Mouse (Mus musculus) liver, postnatal 0 days (tissue): ENCODE data around the gene Rtp3. TPM values are rescaled to one million over a fixed set of nuclear protein-coding genes. Genes with fewer than 3 reads are reported as not detected.
A peak's percentile ranks its signal among the peaks of the same experiment; 100 is the strongest.

Experiments used
- ATAC-seq: fragments of 200-750 bp; cut with Nextera tagmentation; 2 replicates; pipeline ENCODE4 v1.8.0; 2017; ENCODE audit warnings: mild to moderate bottlenecking, moderate library complexity
- DNase-seq: peaks from one replicate; pipeline ENCODE4 v3.0.0-alpha.2; 2016
- H3K27ac ChIP-seq: fragments of 300-500 bp; sonication (generic); 2 replicates; pipeline ENCODE4 v1.5.1; 2014; ENCODE audit warnings: antibody characterized with exemption, moderate library complexity, mild to moderate bottlenecking, low read depth
- H3K27me3 ChIP-seq: fragments of 300-500 bp; sonication (generic); 2 replicates; pipeline ENCODE4 v1.6.1; 2014; ENCODE audit warnings: low read length, control low read depth, mixed read lengths; ENCODE audit not compliant: insufficient read depth
- H3K36me3 ChIP-seq: fragments of 300-500 bp; sonication (generic); replicated peaks from 2 replicates; pipeline ENCODE4 v1.6.1; 2014; ENCODE audit warnings: mild to moderate bottlenecking, control low read depth, low read length, moderate library complexity, mixed read lengths; ENCODE audit not compliant: insufficient read depth
- H3K4me1 ChIP-seq: fragments of 300-500 bp; sonication (generic); 2 replicates; pipeline ENCODE4 v1.6.1; 2014; ENCODE audit warnings: antibody characterized with exemption, mild to moderate bottlenecking, control low read depth; ENCODE audit not compliant: insufficient read depth
- H3K4me2 ChIP-seq: fragments of 300-500 bp; sonication (generic); 2 replicates; pipeline ENCODE4 v1.6.1; 2014; ENCODE audit warnings: low read depth, mild to moderate bottlenecking, low read length, moderate library complexity, mixed read lengths
- H3K4me3 ChIP-seq: fragments of 300-500 bp; sonication (generic); 2 replicates; pipeline ENCODE4 v1.5.1; 2014; ENCODE audit warnings: low read depth, low read length
- H3K9ac ChIP-seq: fragments of 300-500 bp; sonication (generic); replicated peaks from 2 replicates; pipeline ENCODE4 v1.6.1; 2014; ENCODE audit warnings: mild to moderate bottlenecking, moderate library complexity
- H3K9me3 ChIP-seq: fragments of 300-500 bp; sonication (generic); 2 replicates; pipeline ENCODE4 v1.6.1; 2016; ENCODE audit warnings: mild to moderate bottlenecking, control low read depth, low read length, mixed read lengths
- CTCF ChIP-seq: sonication (generic); IDR thresholded peaks from 2 replicates; pipeline ENCODE4 v1.5.1; 2016; ENCODE audit warnings: antibody characterized with exemption, low read depth
- EP300 ChIP-seq: IDR thresholded peaks from 2 replicates; pipeline ENCODE4 v1.6.1; 2016; ENCODE audit warnings: antibody characterized with exemption, low read depth, mild to moderate bottlenecking
- WGBS: fragments of 180-500 bp; shearing (Covaris S2); extraction: QIAGEN DNeasy Blood & Tissue Kit; methylation state at CpG from one replicate; pipeline ENCODE4 v1.1.7; 2014; ENCODE audit not compliant: insufficient replicate concordance; 5-methylcytosine and 5-hydroxymethylcytosine counted together
- polyA plus RNA-seq: library from polyadenylated mRNA; unstranded; fragments of >200 nt; fragmentation: Nextera tagmentation; extraction: Ambion mirVana; gene quantifications from 2 replicates; pipeline ENCODE4 v1.2.1, GENCODE M21; 2015

Gene Rtp3
- polyA plus RNA-seq, 1 experiment from 2014 or later = 11.6 TPM

- peaks cover 10% of the 10 kb centered on the region for H3K4me1 ChIP-seq
- peak overlapping the region; percentile 42; the same call in 1 of the 2 replicates for H3K4me3 ChIP-seq
- peak overlapping the region; percentile 63; the same call in 1 of the 2 replicates for H3K9ac ChIP-seq
- DNase-seq (no peak), ATAC-seq (peak; percentile 66)
- no peaks in the 10 kb centered on the region for H3K9me3 ChIP-seq
- TF ChIP-seq EP300 (0 out of 2 replicates have a peak, but pooled peaks have one; percentile 9), CTCF (no peak)
- no peaks in the 10 kb centered on the region for H3K36me3 ChIP-seq
- peak overlapping the region; percentile 90 for H3K27ac ChIP-seq
- no peaks in the 10 kb centered on the region for H3K27me3 ChIP-seq
- 48% methylated on average over 3 of the region's 3 CpGs for WGBS
- H3K4me2 ChIP-seq = peak overlapping the region; percentile 68
These were observed 2.3 kb downstream of the Rtp3 start for GRCm38 (mm10) chr9:110988078-110988477.

- H3K9ac ChIP-seq = peak overlapping the region; percentile 42; the same call in 1 of the 2 replicates
- TF ChIP-seq EP300 (no peak), CTCF (no peak)
- ATAC-seq (no peak), DNase-seq (no peak)
- H3K27ac ChIP-seq = peak overlapping the region; percentile 90
- no peaks in the 10 kb centered on the region for H3K36me3 ChIP-seq
- H3K27me3 ChIP-seq = no peaks in the 10 kb centered on the region
- H3K4me1 ChIP-seq = peaks cover 10% of the 10 kb centered on the region
- 64% methylated on average over 4 of the region's 4 CpGs for WGBS
- H3K9me3 ChIP-seq = no peaks in the 10 kb centered on the region
- H3K4me3 ChIP-seq = peak overlapping the region; percentile 1
- peak overlapping the region; percentile 68 for H3K4me2 ChIP-seq
These were observed 3.1 kb downstream of the Rtp3 start for GRCm38 (mm10) chr9:110987331-110987730.

- Histone ChIP-seq H3K9me3 (no peaks in the 10 kb centered on the region), H3K4me2 (no peak overlapping the region), H3K4me1 (0 out of 2 replicates have a peak, but pooled peaks cover 3% of the 10 kb centered on the region), H3K36me3 (no peaks in the 10 kb centered on the region), H3K9ac (no peak overlapping the region), H3K4me3 (no peak overlapping the region), H3K27me3 (no peaks in the 10 kb centered on the region), H3K27ac (peak overlapping the region; percentile 88)
- 67% methylated on average over 8 of the region's 8 CpGs for WGBS
- DNase-seq (no peak), ATAC-seq (peak; percentile 12; the same call in 1 of the 2 replicates)
- TF ChIP-seq CTCF (no peak), EP300 (no peak)
These were observed 4.4 kb downstream of the Rtp3 start for GRCm38 (mm10) chr9:110985951-110986350.

GRCm38 (mm10) chr9:110985541-110985940 lies 4.8 kb downstream of the Rtp3 start:
- TF ChIP-seq EP300 (peak; percentile 73), CTCF (no peak)
- H3K27ac ChIP-seq = peak overlapping the region; percentile 88
- H3K4me2 ChIP-seq = no peak overlapping the region
- no peak for DNase-seq
- no peaks in the 10 kb centered on the region for H3K27me3 ChIP-seq
- 77% methylated on average over 5 of the region's 5 CpGs for WGBS
- H3K9me3 ChIP-seq = no peaks in the 10 kb centered on the region
- no peak overlapping the region for H3K9ac ChIP-seq
- H3K4me3 ChIP-seq = no peak overlapping the region
- H3K4me1 ChIP-seq = 0 out of 2 replicates have a peak, but pooled peaks cover 3% of the 10 kb centered on the region
- no peaks in the 10 kb centered on the region for H3K36me3 ChIP-seq
- ATAC-seq = peak; percentile 68

- Histone ChIP-seq H3K4me2 (no peak overlapping the region), H3K4me3 (no peak overlapping the region), H3K27me3 (no peaks in the 10 kb centered on the region), H3K4me1 (0 out of 2 replicates have a peak, but pooled peaks cover 3% of the 10 kb centered on the region), H3K36me3 (no peaks in the 10 kb centered on the region), H3K9ac (no peak overlapping the region), H3K9me3 (no peaks in the 10 kb centered on the region), H3K27ac (no peak overlapping the region)
- ATAC-seq (no peak), DNase-seq (no peak)
- WGBS = 91% methylated on average over 9 of the region's 9 CpGs
- no peak for TF ChIP-seq CTCF
- TF ChIP-seq EP300 = no peak
These were observed 6.3 kb downstream of the Rtp3 start for GRCm38 (mm10) chr9:110984096-110984495.

DNA sequence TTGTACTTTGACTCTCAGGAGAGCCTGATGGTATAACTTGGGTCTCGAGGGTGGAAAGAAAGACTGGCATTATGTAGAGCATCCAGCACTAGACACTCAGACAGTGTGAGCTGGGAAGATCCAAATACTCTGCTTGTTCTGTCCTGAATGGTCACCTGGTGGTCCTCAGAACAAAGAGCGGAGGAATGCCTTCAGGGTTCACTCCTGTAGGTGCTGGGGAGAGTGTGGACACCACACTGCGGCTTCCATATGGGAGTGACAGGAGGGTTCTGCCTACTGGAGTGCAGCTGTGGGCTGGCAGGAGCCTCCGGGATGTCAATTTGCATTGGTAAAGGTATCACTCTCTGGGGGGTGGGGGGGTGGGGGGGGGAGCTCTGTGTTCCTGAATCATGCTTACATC lies 8.0 kb downstream of the Rtp3 start:
- no peak overlapping the region for H3K9ac ChIP-seq
- H3K9me3 ChIP-seq = no peaks in the 10 kb centered on the region
- H3K4me3 ChIP-seq = no peak overlapping the region
- no peak overlapping the region for H3K4me2 ChIP-seq
- DNase-seq (no peak), ATAC-seq (no peak)
- 0 out of 2 replicates have a peak, but pooled peaks cover 3% of the 10 kb centered on the region for H3K4me1 ChIP-seq
- H3K36me3 ChIP-seq = no peaks in the 10 kb centered on the region
- H3K27ac ChIP-seq = no peak overlapping the region
- no peaks in the 10 kb centered on the region for H3K27me3 ChIP-seq
- 64% methylated on average over 4 of the region's 4 CpGs for WGBS
- TF ChIP-seq CTCF (no peak), EP300 (no peak)
